Mouse (Mus musculus) MEL (cell line): Measurements from ENCODE around the gene Cpeb3.

Source experiments
- CHD2 ChIP-seq: IDR thresholded peaks from 2 replicates; pipeline ENCODE4 v1.6.1; 2011; ENCODE audit warnings: low read length, improper control_type of control experiment
- RCOR1 ChIP-seq: IDR thresholded peaks from 2 replicates; pipeline ENCODE4 v1.6.1; 2012; ENCODE audit warnings: low read depth, mild to moderate bottlenecking, inconsistent platforms, low read length, improper control_type of control experiment
- TCF12 ChIP-seq: IDR thresholded peaks from 2 replicates; pipeline ENCODE4 v1.6.1; 2014; ENCODE audit warnings: low read depth, mild to moderate bottlenecking, inconsistent platforms, low read length, improper control_type of control experiment, moderate library complexity
- ZKSCAN1 ChIP-seq: IDR thresholded peaks from 2 replicates; pipeline ENCODE4 v1.6.1; 2012; ENCODE audit warnings: low read depth, mild to moderate bottlenecking, inconsistent platforms, low read length, improper control_type of control experiment, moderate library complexity

DNA sequence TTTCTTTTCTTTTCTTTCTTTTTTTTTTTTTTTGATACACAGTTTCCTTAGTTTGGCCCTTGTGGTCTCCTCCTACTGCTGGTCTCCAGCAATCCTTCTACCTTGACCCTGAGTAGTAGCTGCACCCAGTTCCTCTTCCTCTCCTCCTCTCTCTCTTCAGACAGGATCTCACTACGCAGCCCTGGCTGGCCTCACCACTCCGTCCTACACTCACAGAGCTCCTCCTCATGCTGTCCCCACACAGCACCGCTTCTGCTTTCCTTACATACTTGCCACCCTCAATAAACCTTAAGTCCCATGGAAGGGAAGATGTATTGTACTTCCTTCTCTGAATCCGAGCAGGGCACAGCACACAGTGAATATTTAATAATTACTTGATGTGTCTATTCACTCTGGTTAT, 61.3 kb downstream of the Cpeb3 start:
- TF ChIP-seq RCOR1 (no peak), TCF12 (no peak), ZKSCAN1 (no peak), CHD2 (no peak)
